ENCODE assay signal across 1 mouse cellular context in the genomic region with DNA sequence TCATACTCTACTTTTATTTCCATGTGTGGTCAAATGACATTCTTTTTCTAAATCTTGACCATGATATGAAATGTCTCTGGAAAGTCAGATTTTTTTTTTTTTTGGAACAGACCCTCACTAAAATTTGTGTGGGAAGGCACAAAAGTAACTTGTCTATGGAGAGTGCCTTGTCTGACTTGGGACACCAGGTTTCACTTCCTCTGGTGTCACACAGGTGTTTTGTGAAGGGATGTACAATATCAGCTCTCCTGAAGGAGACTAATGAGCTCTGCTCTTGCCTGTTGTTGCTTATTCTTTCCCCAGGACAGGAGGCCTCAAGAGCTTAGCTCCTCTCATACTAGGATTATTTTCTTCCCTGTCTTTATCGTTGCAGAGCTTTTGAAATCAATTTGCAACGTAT.
A peak's percentile ranks its signal among the peaks of the same experiment; 100 is the strongest.
TF ChIP-seq lines count a peak whose summit lies in the region.

No protein-coding gene starts in this region.

TF ChIP-seq in CH12.LX, 34 proteins besides CTCF, POLR2A, EP300 and RAD21 (continued from another document):
- TF ChIP-seq MAFK (IDR thresholded peaks at IDR 0.05; ENCODE audit: insufficient replicate concordance, low read length) (no peak), IRF4 (IDR thresholded peaks at IDR 0.05; ENCODE audit: low read depth, low read length) (peak; percentile 60; the same call in 1 of the 2 replicates), TBP (conservative IDR thresholded peaks at IDR 0.05; ENCODE audit: low read depth, low read length) (0 out of 2 replicates have a peak, but pooled peaks have one; percentile 26), ZNF384 (IDR thresholded peaks at IDR 0.05; ENCODE audit: low read depth, low read length) (peak; percentile 52)
TF ChIP-seq in CH12.LX: peak in this region for 4.
